Mouse (Mus musculus): ENCODE data around the gene Mrpl37.

Gene Mrpl37

DNA sequence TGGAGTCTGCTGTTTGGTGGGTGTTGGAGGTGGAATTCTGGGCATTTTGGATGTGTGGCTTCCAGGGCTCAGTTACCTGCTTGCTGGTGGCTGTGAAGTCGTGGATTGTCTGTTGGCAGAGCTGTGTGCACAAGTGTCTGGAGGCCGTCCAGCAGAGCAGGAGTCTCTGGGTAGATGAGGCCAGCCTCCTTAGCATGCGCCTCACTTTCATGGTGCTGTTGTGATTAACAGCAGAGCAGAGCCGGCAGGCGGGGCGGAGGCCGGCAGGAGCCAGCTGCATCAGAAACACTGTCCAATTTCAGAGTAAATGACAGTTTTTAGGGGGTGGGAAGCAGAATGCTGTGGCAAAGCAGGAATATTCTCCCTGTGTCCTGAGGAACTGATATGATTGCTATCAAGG, 47.6 kb downstream of the Mrpl37 start:
- DNase-seq (ENCODE audit: low spot score in 2 of 2) = no peak

DNA sequence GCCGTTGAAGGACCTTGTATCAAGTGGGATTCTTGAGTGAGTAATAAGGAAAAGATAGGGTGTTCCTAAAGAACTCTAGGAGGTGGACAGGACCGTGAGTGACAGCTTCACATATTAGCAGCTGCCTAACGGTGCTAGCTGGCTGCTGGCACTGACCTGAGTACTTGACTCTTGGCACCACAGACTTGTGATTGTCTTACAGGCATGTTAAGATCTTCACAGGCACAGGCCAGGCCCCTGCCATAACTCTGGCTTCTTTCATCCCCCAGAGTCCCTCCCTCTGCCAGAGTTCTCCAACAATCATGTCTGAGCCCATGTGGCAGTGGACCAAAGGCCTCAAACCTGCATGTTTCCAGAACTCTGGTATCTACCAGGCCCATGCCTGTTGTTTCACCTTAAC, 48.1 kb downstream of the Mrpl37 start:
- no peak for DNase-seq (ENCODE audit: low spot score in 2 of 2)

DNA sequence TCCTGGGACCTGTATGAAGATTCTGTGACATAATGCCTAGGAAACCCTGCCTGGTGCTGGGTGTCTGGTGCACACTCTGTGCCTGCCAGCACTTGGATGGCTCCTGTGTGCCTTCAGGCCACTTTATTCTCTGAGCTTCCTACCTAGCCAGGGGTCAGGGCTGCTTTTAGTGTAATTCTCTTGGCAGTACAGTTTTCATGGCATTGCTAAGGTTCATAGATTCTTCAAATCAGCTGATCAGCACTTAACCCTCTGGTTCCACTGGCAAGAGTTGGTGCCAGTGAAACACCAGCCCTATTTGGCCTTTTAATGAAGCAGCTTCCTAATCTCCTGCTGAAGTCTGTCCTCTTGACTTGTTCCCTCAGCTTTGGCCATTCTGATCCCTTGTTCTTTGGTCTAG, 49.4 kb downstream of the Mrpl37 start:
- no peak for DNase-seq (ENCODE audit: low spot score in 2 of 2)

DNA sequence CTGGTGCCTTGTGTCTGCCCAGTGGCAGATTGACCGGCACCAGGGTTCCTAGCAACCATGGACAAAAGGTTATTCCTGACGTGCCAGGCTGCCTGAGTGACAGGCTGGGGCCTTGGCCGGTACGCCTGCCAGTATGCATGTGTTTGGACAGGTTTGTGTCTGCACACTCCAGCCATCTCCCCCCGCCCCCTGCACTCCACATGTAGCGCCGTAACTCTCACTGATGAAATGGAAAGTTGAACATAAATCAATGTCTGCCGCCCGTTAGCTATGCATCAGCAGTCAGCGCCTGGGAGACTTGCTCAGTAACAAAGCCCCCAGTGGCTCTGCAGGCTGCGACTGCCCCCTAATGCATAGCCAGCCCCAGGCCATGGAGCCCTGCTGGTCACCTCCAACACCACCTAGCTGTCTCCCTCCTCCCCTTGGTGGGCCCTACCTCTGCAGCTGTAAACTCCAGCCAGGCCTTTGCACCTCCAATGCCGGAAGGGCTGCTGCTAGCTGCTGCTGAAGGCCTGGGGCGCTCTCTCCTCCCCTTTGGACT, 50.6 kb downstream of the Mrpl37 start:
- no peak for DNase-seq (ENCODE audit: low spot score in 2 of 2)

DNA sequence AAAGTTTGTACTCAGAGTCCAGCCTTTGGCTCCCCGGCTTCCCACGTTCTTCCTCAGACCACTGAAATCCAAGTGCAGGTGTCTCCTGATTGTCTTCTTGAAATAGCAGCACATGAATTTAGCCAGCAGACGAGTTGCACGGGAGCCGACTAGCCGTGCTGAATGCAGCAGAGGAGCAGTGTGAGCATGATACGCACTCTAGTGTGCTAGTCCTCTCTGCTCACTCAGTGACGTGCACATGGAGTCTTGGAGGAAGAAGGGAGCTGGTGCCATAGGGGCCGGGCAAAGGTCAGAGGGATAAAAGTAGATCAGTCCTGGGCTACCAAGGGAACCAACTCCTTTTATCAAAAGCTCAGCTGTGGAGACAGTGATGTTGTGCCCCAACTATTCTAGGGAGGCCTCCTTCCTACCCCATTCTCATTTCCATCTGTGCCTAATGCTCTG, 52.8 kb downstream of the Mrpl37 start:
- no peak for DNase-seq (ENCODE audit: low spot score in 2 of 2)

GRCm38 (mm10) chr4:107013119-107013816, 53.4 kb downstream of the Mrpl37 start:
- no peak for DNase-seq (ENCODE audit: low spot score in 2 of 2)

DNA sequence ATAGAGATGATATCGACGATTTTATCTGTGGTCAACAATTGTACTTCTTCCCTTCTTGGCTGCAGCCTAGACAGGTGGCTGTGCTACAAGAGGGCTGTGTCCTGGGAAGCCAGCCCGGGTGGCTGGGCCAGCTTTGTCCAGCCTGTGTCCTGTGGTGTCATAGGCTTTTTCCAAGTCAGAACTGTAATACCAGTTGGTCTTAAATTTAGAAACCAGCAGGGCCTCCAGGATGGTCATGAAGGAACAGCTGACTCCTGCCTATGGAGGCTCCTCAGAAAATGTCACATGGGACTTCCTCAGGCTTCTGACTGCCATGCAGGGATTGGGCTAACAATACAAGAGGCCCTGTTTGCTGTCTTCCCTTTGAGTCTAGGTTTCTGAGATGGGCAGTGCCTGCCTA, 54.1 kb downstream of the Mrpl37 start:
- DNase-seq (ENCODE audit: low spot score in 2 of 2) = no peak

DNA sequence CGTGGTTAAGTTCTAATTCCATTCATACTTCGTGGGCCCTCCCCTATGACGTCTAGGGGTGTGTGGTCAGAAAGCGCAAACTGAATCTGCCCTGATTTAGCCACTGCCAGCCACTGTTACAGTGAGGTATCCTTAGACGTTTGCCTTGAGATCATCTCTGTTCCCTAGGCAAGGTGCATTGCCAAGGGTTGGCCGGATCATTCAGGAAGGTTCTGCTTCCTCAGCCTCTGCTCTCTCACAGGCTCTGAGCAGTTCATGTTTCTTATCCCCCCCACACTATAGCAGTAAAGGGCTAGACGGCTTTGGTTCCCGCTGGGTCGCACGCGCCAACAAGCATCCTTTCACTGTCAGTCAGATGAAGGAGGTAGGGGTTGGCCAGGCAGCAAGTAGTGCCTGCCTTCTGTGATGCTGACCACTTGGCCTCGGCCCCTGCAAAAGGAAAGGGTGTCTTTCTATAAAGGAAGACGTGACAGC, 54.6 kb downstream of the Mrpl37 start:
- no peak for DNase-seq (ENCODE audit: low spot score in 2 of 2)

- DNase-seq (ENCODE audit: low spot score in 2 of 2) = no peak
Measured at GRCm38 (mm10) chr4:107011325-107012004, 55.2 kb downstream of the Mrpl37 start.

DNA sequence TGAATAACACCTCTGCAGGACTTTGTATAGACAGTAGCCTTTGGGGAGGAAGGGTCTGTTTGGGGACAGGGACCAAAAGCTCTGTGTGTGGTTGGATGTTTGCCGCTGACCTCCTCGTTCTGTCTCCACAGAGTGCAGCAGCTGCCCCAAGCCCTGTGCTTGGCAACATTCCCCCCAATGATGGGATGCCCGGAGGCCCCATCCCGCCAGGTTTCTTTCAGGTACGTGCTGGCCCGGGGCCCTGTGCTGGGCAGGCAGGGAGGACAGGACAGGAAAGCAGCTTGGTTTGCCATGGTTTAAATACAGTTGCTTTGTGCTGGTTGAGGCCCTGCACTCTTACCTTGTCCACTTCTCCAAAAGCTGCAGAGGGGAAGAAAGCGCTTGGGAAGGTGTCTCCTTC, 57.1 kb downstream of the Mrpl37 start:
- no peak for DNase-seq (ENCODE audit: low spot score in 2 of 2)

- DNase-seq (ENCODE audit: low spot score in 2 of 2) = peak; percentile 13 to 22
Measured at GRCm38 (mm10) chr4:107008161-107008560, 58.5 kb downstream of the Mrpl37 start.

GRCm38 (mm10) chr4:107007359-107007758, 59.3 kb downstream of the Mrpl37 start:
- DNase-seq (ENCODE audit: low spot score in 2 of 2) = no peak

DNA sequence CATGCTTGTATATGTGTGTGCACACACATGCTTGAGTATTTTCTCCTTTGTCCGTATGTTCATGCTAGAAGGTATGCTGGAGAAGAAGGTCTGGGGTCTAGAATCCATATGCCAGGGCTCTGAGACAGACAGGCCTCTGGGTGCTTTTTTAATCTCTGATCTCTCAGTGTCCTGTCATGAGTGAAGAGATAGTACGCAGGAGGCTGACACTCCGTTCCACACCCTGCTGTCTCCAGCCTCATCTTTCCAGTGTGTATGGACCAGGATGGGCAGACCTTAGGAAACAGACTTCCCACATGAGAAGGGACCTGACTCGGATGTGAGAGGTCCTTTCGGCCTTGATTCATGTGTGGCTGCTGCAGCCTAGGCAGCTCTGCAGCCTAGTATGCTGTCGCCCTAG, 59.9 kb downstream of the Mrpl37 start:
- no peak for DNase-seq (ENCODE audit: low spot score in 2 of 2)

DNA sequence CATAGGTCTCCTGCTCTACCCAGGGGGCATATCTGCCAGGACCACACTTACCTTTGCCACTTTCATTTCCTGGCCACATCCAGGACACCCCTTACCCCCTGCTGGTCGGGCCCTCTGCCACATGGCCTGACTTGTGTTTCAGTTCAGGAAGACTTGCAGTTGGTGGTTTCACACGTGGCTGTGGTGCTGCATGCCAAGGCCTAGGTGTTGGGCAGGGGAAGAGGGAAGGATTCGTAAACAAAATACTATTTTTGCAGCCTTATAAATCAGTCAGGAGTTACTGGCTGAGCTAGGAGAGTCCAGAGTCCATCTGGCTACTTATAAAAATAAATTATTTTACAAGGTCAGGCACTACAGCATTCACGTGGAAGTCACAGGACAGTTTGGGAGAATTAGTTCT, 60.4 kb downstream of the Mrpl37 start:
- peak; percentile 11 to 25 for DNase-seq (ENCODE audit: low spot score in 2 of 2)
